Mouse (Mus musculus) gastrocnemius, postnatal 25 days (tissue): ENCODE measurements around the gene Mto1. TPM values are rescaled to one million over a fixed set of nuclear protein-coding genes. Genes with fewer than 3 reads are reported as not detected.
"Not testable (repeated sequence)": the region's sequence is repeated elsewhere in the genome, so short reads cannot be mapped to it uniquely, and the experiment has no call there.

Source experiments
- DNase-seq: peaks from one replicate; pipeline ENCODE4 v3.0.0; 2022
- total RNA-seq, 2 experiments: library from RNA; stranded (reverse); gene quantifications; 1 replicate in 1 of 2; 2 replicates in 1 of 2; pipeline ENCODE4 v1.2.3; 2021

The Mto1 gene
- total RNA-seq, 2 experiments from 2014 or later = 17.3 to 18.3 TPM

- DNase-seq = no peak
Measured at GRCm38 (mm10) chr9:78475873-78476272, 27.9 kb downstream of the Mto1 start.

- no peak for DNase-seq
Measured at GRCm38 (mm10) chr9:78476531-78477020, 28.6 kb downstream of the Mto1 start.

- no peak for DNase-seq
Measured at GRCm38 (mm10) chr9:78477021-78477551, 29.1 kb downstream of the Mto1 start.

GRCm38 (mm10) chr9:78478009-78478605, 30.1 kb downstream of the Mto1 start:
- not testable (repeated sequence) for DNase-seq

- DNase-seq = not testable (repeated sequence)
Measured at GRCm38 (mm10) chr9:78479308-78479707, 31.3 kb downstream of the Mto1 start.

GRCm38 (mm10) chr9:78480227-78480626, 32.2 kb downstream of the Mto1 start:
- DNase-seq = not testable (repeated sequence)

- DNase-seq = peak; percentile 72
Measured at GRCm38 (mm10) chr9:78480706-78481358, 32.8 kb downstream of the Mto1 start.

GRCm38 (mm10) chr9:78481423-78482331, 33.7 kb downstream of the Mto1 start:
- DNase-seq = peak; percentile 96

- no peak for DNase-seq
Measured at GRCm38 (mm10) chr9:78482386-78482785, 34.4 kb downstream of the Mto1 start.

- DNase-seq = no peak
Measured at GRCm38 (mm10) chr9:78484660-78485059, 36.7 kb downstream of the Mto1 start.

- DNase-seq = not testable (repeated sequence)
Measured at GRCm38 (mm10) chr9:78488021-78488420, 40.0 kb downstream of the Mto1 start.

- DNase-seq = peak; percentile 26
Measured at GRCm38 (mm10) chr9:78488890-78489420, 40.9 kb downstream of the Mto1 start, which contains the start of gene Eef1a1. Gene Eef1a1, minus strand, starts transcription at chr9:78489151.

GRCm38 (mm10) chr9:78491169-78491568, 43.2 kb downstream of the Mto1 start:
- DNase-seq = no peak

- no peak for DNase-seq
Measured at GRCm38 (mm10) chr9:78492254-78492653, 44.2 kb downstream of the Mto1 start.

GRCm38 (mm10) chr9:78493171-78493570, 45.2 kb downstream of the Mto1 start:
- no peak for DNase-seq

GRCm38 (mm10) chr9:78500386-78500785, 52.4 kb downstream of the Mto1 start:
- DNase-seq = no peak

- no peak for DNase-seq
Measured at GRCm38 (mm10) chr9:78501284-78501683, 53.3 kb downstream of the Mto1 start.

GRCm38 (mm10) chr9:78503223-78504079, 55.4 kb downstream of the Mto1 start:
- no peak for DNase-seq

- DNase-seq = no peak
Measured at GRCm38 (mm10) chr9:78504133-78504532, 56.1 kb downstream of the Mto1 start.

GRCm38 (mm10) chr9:78504679-78505078, 56.7 kb downstream of the Mto1 start:
- DNase-seq = no peak

GRCm38 (mm10) chr9:78505223-78505622, 57.2 kb downstream of the Mto1 start:
- DNase-seq = no peak
